Mouse (Mus musculus): ENCODE measurements at regions not wholly inside any gene's neighbourhood (a gene's known extent, or its start where the extent isn't known, plus 50 kb on each side); places are given as distances from the start of the nearest gene placed in this dataset.

- no peak for TF ChIP-seq EP300 (IDR thresholded peaks at IDR 0.05; ENCODE audit: low read depth)
- TF ChIP-seq CTCF (IDR thresholded peaks at IDR 0.05; ENCODE audit: low read depth): no peak
Measured at GRCm38 (mm10) chr2:56321692-56322091, 802.1 kb downstream of the Nr4a2 start.

Data from heart, postnatal 0 days (tissue).